8 mouse cellular contexts compared by ENCODE assay signal in the genomic region with DNA sequence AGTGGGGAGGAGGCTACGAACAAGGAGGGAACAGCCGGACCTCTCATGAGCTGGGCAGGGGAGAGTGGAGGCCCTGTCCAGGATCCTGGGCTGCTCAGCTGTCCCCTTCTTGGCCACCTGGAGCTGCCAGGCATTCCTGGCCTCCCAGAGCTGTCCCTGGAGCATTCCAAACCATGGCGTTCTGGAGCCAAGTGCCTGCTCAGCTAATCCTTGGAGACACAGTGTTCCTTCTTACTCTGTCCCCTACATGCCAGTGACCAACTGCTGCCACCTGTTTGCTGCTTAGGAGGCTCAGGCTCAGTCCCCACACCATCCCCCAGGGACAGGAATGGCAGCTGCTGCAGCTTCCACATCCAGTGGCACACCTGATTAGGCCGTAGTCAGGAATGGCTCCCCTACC. TPM values are rescaled to one million over a fixed set of nuclear protein-coding genes. Genes with fewer than 3 reads are reported as not detected.
DNase-seq lines count a peak whose midpoint lies in the region; ATAC-seq and TF ChIP-seq lines count a peak whose summit lies in the region.

No protein-coding gene starts in this region.

- no peak for DNase-seq in hindbrain, embryonic 11.5 days (ENCODE audit: low spot score)
- DNase-seq in Muller cell, postnatal 12 days (ENCODE audit: inconsistent ontology term), result peak; percentile 51
- DNase-seq in testis, postnatal 14 days (ENCODE audit: low spot score), result peak; percentile 53
- DNase-seq in ovary, adult 18-20 months (ENCODE audit: low spot score), result no peak
- no peak for DNase-seq in right cerebral cortex, postnatal 36 days (ENCODE audit: low spot score in 2 of 2)

- WGBS in hindbrain, embryonic 13.5 days, result 69% methylated on average over 4 of the region's 4 CpGs
- WGBS in hindbrain, embryonic 11.5 days, result 57% methylated on average over 4 of the region's 4 CpGs
- 31% methylated on average over 4 of the region's 4 CpGs for WGBS in embryonic facial prominence, embryonic 15.5 days
- WGBS in intestine, postnatal 0 days, result 54% methylated on average over 4 of the region's 4 CpGs

- H3K36me3 ChIP-seq in hindbrain, embryonic 13.5 days, result no peaks in the 10 kb centered on the region
- no peaks in the 10 kb centered on the region for H3K36me3 ChIP-seq in hindbrain, embryonic 11.5 days (ENCODE audit: control insufficient read depth, insufficient read depth, low read length)
- no peaks in the 10 kb centered on the region for H3K36me3 ChIP-seq in embryonic facial prominence, embryonic 15.5 days
- H3K36me3 ChIP-seq in intestine, postnatal 0 days (ENCODE audit: control insufficient read depth, insufficient read depth), result no peaks in the 10 kb centered on the region

- TF ChIP-seq CTCF in intestine, postnatal 0 days (IDR thresholded peaks at IDR 0.05; ENCODE audit: low read depth), result no peak

- H3K9me3 ChIP-seq in hindbrain, embryonic 13.5 days, result no peaks in the 10 kb centered on the region
- no peaks in the 10 kb centered on the region for H3K9me3 ChIP-seq in hindbrain, embryonic 11.5 days (ENCODE audit: control insufficient read depth, low read length)
- H3K9me3 ChIP-seq in embryonic facial prominence, embryonic 15.5 days (replicated peaks), result no peaks in the 10 kb centered on the region
- no peaks in the 10 kb centered on the region for H3K9me3 ChIP-seq in intestine, postnatal 0 days (ENCODE audit: control insufficient read depth)

- H3K4me1 ChIP-seq in hindbrain, embryonic 13.5 days (replicated peaks), result peaks cover 28% of the 10 kb centered on the region
- H3K4me1 ChIP-seq in hindbrain, embryonic 11.5 days (replicated peaks; ENCODE audit: control insufficient read depth, insufficient read depth, low read length), result no peaks in the 10 kb centered on the region
- H3K4me1 ChIP-seq in embryonic facial prominence, embryonic 15.5 days, result peaks cover 34% of the 10 kb centered on the region
- H3K4me1 ChIP-seq in intestine, postnatal 0 days (replicated peaks; ENCODE audit: control insufficient read depth, insufficient read depth, low read length), result peaks cover 6% of the 10 kb centered on the region; the same call in 1 of the 2 replicates

- no peak overlapping the region for H3K4me3 ChIP-seq in hindbrain, embryonic 13.5 days
- H3K4me3 ChIP-seq in hindbrain, embryonic 11.5 days (ENCODE audit: low read depth, low read length), result no peak overlapping the region
- no peak overlapping the region for H3K4me3 ChIP-seq in embryonic facial prominence, embryonic 15.5 days (replicated peaks)
- H3K4me3 ChIP-seq in intestine, postnatal 0 days (ENCODE audit: low read depth, low read length), result no peak overlapping the region

- no peak overlapping the region for H3K4me2 ChIP-seq in hindbrain, embryonic 13.5 days
- no peak overlapping the region for H3K4me2 ChIP-seq in hindbrain, embryonic 11.5 days (replicated peaks; ENCODE audit: low read depth, low read length)
- H3K4me2 ChIP-seq in embryonic facial prominence, embryonic 15.5 days (replicated peaks), result no peak overlapping the region
- no peak overlapping the region for H3K4me2 ChIP-seq in intestine, postnatal 0 days (replicated peaks; ENCODE audit: low read depth)

- H3K9ac ChIP-seq in hindbrain, embryonic 13.5 days, result no peak overlapping the region
- H3K9ac ChIP-seq in hindbrain, embryonic 11.5 days (ENCODE audit: low read depth, low read length), result no peak overlapping the region
- no peak overlapping the region for H3K9ac ChIP-seq in embryonic facial prominence, embryonic 15.5 days
- H3K9ac ChIP-seq in intestine, postnatal 0 days (ENCODE audit: low read depth, low read length), result no peak overlapping the region

- H3K27me3 ChIP-seq in hindbrain, embryonic 13.5 days, result no peaks in the 10 kb centered on the region
- H3K27me3 ChIP-seq in hindbrain, embryonic 11.5 days (ENCODE audit: control insufficient read depth, insufficient read depth, low read length), result no peaks in the 10 kb centered on the region
- H3K27me3 ChIP-seq in embryonic facial prominence, embryonic 15.5 days, result no peaks in the 10 kb centered on the region
- H3K27me3 ChIP-seq in intestine, postnatal 0 days (replicated peaks; ENCODE audit: control insufficient read depth, insufficient read depth, low read length), result no peaks in the 10 kb centered on the region

- 0 out of 2 replicates have a peak overlapping the region, but pooled peaks have one; percentile 40 for H3K27ac ChIP-seq in hindbrain, embryonic 13.5 days
- no peak overlapping the region for H3K27ac ChIP-seq in hindbrain, embryonic 11.5 days (ENCODE audit: low read depth, low read length)
- peak overlapping the region; percentile 66; the same call in 1 of the 2 replicates for H3K27ac ChIP-seq in embryonic facial prominence, embryonic 15.5 days (replicated peaks)
- 0 out of 2 replicates have a peak overlapping the region, but pooled peaks have one; percentile 35 for H3K27ac ChIP-seq in intestine, postnatal 0 days (ENCODE audit: low read depth, low read length)

- ATAC-seq in hindbrain, embryonic 13.5 days (ENCODE audit: low FRiP score), result no peak
- no peak for ATAC-seq in hindbrain, embryonic 11.5 days (ENCODE audit: low FRiP score)
- peak; percentile 66 for ATAC-seq in embryonic facial prominence, embryonic 15.5 days (ENCODE audit: insufficient number of reproducible peaks, low FRiP score, low TSS enrichment, low read depth)
- peak; percentile 8; the same call in 1 of the 2 replicates for ATAC-seq in intestine, postnatal 0 days

RNA-seq across cellular contexts. Expression of a gene that starts 2.7 kb away (rescaled TPM):
- 0.83 and 1.9 TPM in 2 replicates for polyA plus RNA-seq in hindbrain, embryonic 13.5 days (2015; fragmentation: Nextera tagmentation; extraction: Ambion mirVana)
- 1.4 and 3.7 TPM in 2 replicates for polyA plus RNA-seq in hindbrain, embryonic 11.5 days (2014; fragmentation: Nextera tagmentation; extraction: Ambion mirVana)
- polyA plus RNA-seq in embryonic facial prominence, embryonic 15.5 days (2015; fragmentation: Nextera tagmentation; extraction: Ambion mirVana), result 102 and 127 TPM in 2 replicates
- 0.13 TPM in 1 of 2 replicates, not detected in the other for polyA plus RNA-seq in intestine, postnatal 0 days (2015; fragmentation: Nextera tagmentation; extraction: Ambion mirVana)

RNA-seq across cellular contexts. Expression of a gene that starts 14.0 kb away (rescaled TPM):
- polyA plus RNA-seq in hindbrain, embryonic 13.5 days (2015; fragmentation: Nextera tagmentation; extraction: Ambion mirVana), result 2.8 and 3.2 TPM in 2 replicates
- polyA plus RNA-seq in hindbrain, embryonic 11.5 days (2014; fragmentation: Nextera tagmentation; extraction: Ambion mirVana), result 1.1 and 2.0 TPM in 2 replicates
- polyA plus RNA-seq in embryonic facial prominence, embryonic 15.5 days (2015; fragmentation: Nextera tagmentation; extraction: Ambion mirVana), result 22.8 and 30.2 TPM in 2 replicates
- 0.50 and 0.99 TPM in 2 replicates for polyA plus RNA-seq in intestine, postnatal 0 days (2015; fragmentation: Nextera tagmentation; extraction: Ambion mirVana)

RNA-seq across cellular contexts. Expression of a gene that starts 39.3 kb away (rescaled TPM):
- 10.2 and 10.6 TPM in 2 replicates for polyA plus RNA-seq in hindbrain, embryonic 13.5 days (2015; fragmentation: Nextera tagmentation; extraction: Ambion mirVana)
- polyA plus RNA-seq in hindbrain, embryonic 11.5 days (2014; fragmentation: Nextera tagmentation; extraction: Ambion mirVana), result 0.24 and 0.25 TPM in 2 replicates
- 3.8 and 4.1 TPM in 2 replicates for polyA plus RNA-seq in embryonic facial prominence, embryonic 15.5 days (2015; fragmentation: Nextera tagmentation; extraction: Ambion mirVana)
- polyA plus RNA-seq in intestine, postnatal 0 days (2015; fragmentation: Nextera tagmentation; extraction: Ambion mirVana), result 2.2 and 2.4 TPM in 2 replicates

Comparison
In these comparisons a context has a peak if more than half of its experiments do, and no peak if none do; other contexts are left out.
1. ATAC-seq: peak in embryonic facial prominence, embryonic 15.5 days (single experiment) and intestine, postnatal 0 days (single experiment); none in hindbrain, embryonic 13.5 days (single experiment) and hindbrain, embryonic 11.5 days (single experiment).
2. DNase-seq: peak in Muller cell, postnatal 12 days (single experiment) and testis, postnatal 14 days (single experiment); none in hindbrain, embryonic 11.5 days (single experiment), ovary, adult 18-20 months (single experiment) and right cerebral cortex, postnatal 36 days (0 of 2).
3. RNA of a gene that starts 2.7 kb away (polyA plus RNA-seq): 102 to 127 TPM in embryonic facial prominence, embryonic 15.5 days; 0.83 to 1.9 TPM in hindbrain, embryonic 13.5 days, 1.4 to 3.7 TPM in hindbrain, embryonic 11.5 days and 0.13 TPM in intestine, postnatal 0 days; every median in the first group is over 10 times any median in the second.